Mouse (Mus musculus): ENCODE results near the gene Pard3b.
"Not testable (repeated sequence)": the region's sequence is repeated elsewhere in the genome, so short reads cannot be mapped to it uniquely, and the experiment has no call there.

The Pard3b gene

GRCm38 (mm10) chr1:62591296-62592031 is 952.8 kb downstream of the Pard3b start:
- DNase-seq: peak; percentile 2

- no peak for DNase-seq
These were observed 956.8 kb downstream of the Pard3b start for GRCm38 (mm10) chr1:62595401-62595800.

GRCm38 (mm10) chr1:62597751-62598400 is 959.3 kb downstream of the Pard3b start:
- no peak for DNase-seq

GRCm38 (mm10) chr1:62598551-62598950 is 959.9 kb downstream of the Pard3b start:
- DNase-seq: no peak

- DNase-seq: not testable (repeated sequence)
These were observed 966.0 kb downstream of the Pard3b start for GRCm38 (mm10) chr1:62604644-62605043.

- no peak for DNase-seq
These were observed 979.6 kb downstream of the Pard3b start for GRCm38 (mm10) chr1:62618109-62618665.

GRCm38 (mm10) chr1:62619456-62619855 is 980.8 kb downstream of the Pard3b start:
- DNase-seq: no peak

GRCm38 (mm10) chr1:62622447-62622846 is 983.8 kb downstream of the Pard3b start:
- DNase-seq: no peak

GRCm38 (mm10) chr1:62624166-62624565 is 985.5 kb downstream of the Pard3b start:
- DNase-seq: no peak

GRCm38 (mm10) chr1:62624836-62625235 is 986.2 kb downstream of the Pard3b start:
- DNase-seq: no peak

GRCm38 (mm10) chr1:62625332-62625731 is 986.7 kb downstream of the Pard3b start:
- no peak for DNase-seq

- no peak for DNase-seq
These were observed 987.3 kb downstream of the Pard3b start for GRCm38 (mm10) chr1:62625819-62626505.

GRCm38 (mm10) chr1:62629952-62630351 is 991.3 kb downstream of the Pard3b start:
- no peak for DNase-seq

GRCm38 (mm10) chr1:62631511-62632305 is 993.1 kb downstream of the Pard3b start:
- no peak for DNase-seq

- DNase-seq: no peak
These were observed 994.3 kb downstream of the Pard3b start for GRCm38 (mm10) chr1:62632886-62633285.

GRCm38 (mm10) chr1:62635203-62635602 is 996.6 kb downstream of the Pard3b start:
- DNase-seq: no peak

- DNase-seq: no peak
These were observed 998.5 kb downstream of the Pard3b start for GRCm38 (mm10) chr1:62636906-62637673.

GRCm38 (mm10) chr1:62639012-62639411 is 1000.4 kb downstream of the Pard3b start:
- DNase-seq: no peak

- no peak for DNase-seq
These were observed 1000.8 kb downstream of the Pard3b start for GRCm38 (mm10) chr1:62639440-62639839.

GRCm38 (mm10) chr1:62644631-62645278 is 1006.1 kb downstream of the Pard3b start:
- DNase-seq: no peak

- DNase-seq: no peak
These were observed 1008.2 kb downstream of the Pard3b start for GRCm38 (mm10) chr1:62646812-62647211.

Data from cerebellum, adult 11 months (tissue).